Mouse (Mus musculus): ENCODE results near the gene Nolc1. TPM values are rescaled to one million over a fixed set of nuclear protein-coding genes. Genes with fewer than 3 reads are reported as not detected.

Nolc1 gene
- 56.3 and 63.9 TPM in 2 replicates for polyA plus RNA-seq (2015; fragmentation: Nextera tagmentation; extraction: Ambion mirVana)

- no peaks in the 10 kb centered on the region for H3K27me3 ChIP-seq (replicated peaks; ENCODE audit: control insufficient read depth, insufficient read depth, low read length)
- peaks cover 16% of the 10 kb centered on the region; the same call in 1 of the 2 replicates for H3K36me3 ChIP-seq (ENCODE audit: control insufficient read depth, insufficient read depth, low read length)
- H3K4me2 ChIP-seq (ENCODE audit: low read length) = peak within 1 kb of the TSS; percentile 89
- peaks cover 17% of the 10 kb centered on the region for H3K4me1 ChIP-seq (ENCODE audit: control insufficient read depth, insufficient read depth, low read depth, low read length)
- WGBS = under 1% methylated on average over 66 of the region's 66 CpGs
- peak within 1 kb of the TSS; percentile 78 for H3K9ac ChIP-seq (ENCODE audit: low read depth, low read length)
- peak within 1 kb of the TSS; percentile 66 for H3K27ac ChIP-seq (ENCODE audit: low read depth, low read length)
- H3K9me3 ChIP-seq (ENCODE audit: control insufficient read depth, low read length) = no peaks in the 10 kb centered on the region
- ATAC-seq = peak; percentile 99
- H3K4me3 ChIP-seq (ENCODE audit: low read length) = peak within 1 kb of the TSS; percentile 89
Observed at GRCm38 (mm10) chr19:46075616-46076607, at the start of gene Nolc1. Gene Nolc1 (plus strand): TSS chr19:46075863.

GRCm38 (mm10) chr19:46026567-46026966 is 49.1 kb upstream of the Nolc1 start:
- H3K27me3 ChIP-seq (replicated peaks; ENCODE audit: control insufficient read depth, insufficient read depth, low read length) = no peaks in the 10 kb centered on the region
- H3K9me3 ChIP-seq (ENCODE audit: control insufficient read depth, low read length) = no peaks in the 10 kb centered on the region; the same call in 1 of the 2 replicates
- no peak overlapping the region for H3K4me2 ChIP-seq (ENCODE audit: low read length)
- ATAC-seq = no peak
- no peaks in the 10 kb centered on the region for H3K36me3 ChIP-seq (ENCODE audit: control insufficient read depth, insufficient read depth, low read length)
- H3K9ac ChIP-seq (ENCODE audit: low read depth, low read length) = no peak overlapping the region
- no peaks in the 10 kb centered on the region for H3K4me1 ChIP-seq (ENCODE audit: control insufficient read depth, insufficient read depth, low read depth, low read length)
- no peak overlapping the region for H3K27ac ChIP-seq (ENCODE audit: low read depth, low read length)
- 47% methylated on average over 8 of the region's 8 CpGs for WGBS
- H3K4me3 ChIP-seq (ENCODE audit: low read length) = no peak overlapping the region

GRCm38 (mm10) chr19:46028747-46029320 is 46.8 kb upstream of the Nolc1 start:
- ATAC-seq = no peak
- no peaks in the 10 kb centered on the region for H3K4me1 ChIP-seq (ENCODE audit: control insufficient read depth, insufficient read depth, low read depth, low read length)
- peaks cover 14% of the 10 kb centered on the region for H3K36me3 ChIP-seq (ENCODE audit: control insufficient read depth, insufficient read depth, low read length)
- H3K27ac ChIP-seq (ENCODE audit: low read depth, low read length) = no peak overlapping the region
- no peak overlapping the region for H3K9ac ChIP-seq (ENCODE audit: low read depth, low read length)
- no peaks in the 10 kb centered on the region; the same call in 1 of the 2 replicates for H3K9me3 ChIP-seq (ENCODE audit: control insufficient read depth, low read length)
- WGBS = 75% methylated on average over 11 of the region's 11 CpGs
- H3K4me2 ChIP-seq (ENCODE audit: low read length) = no peak overlapping the region
- H3K4me3 ChIP-seq (ENCODE audit: low read length) = no peak overlapping the region
- no peaks in the 10 kb centered on the region for H3K27me3 ChIP-seq (replicated peaks; ENCODE audit: control insufficient read depth, insufficient read depth, low read length)

GRCm38 (mm10) chr19:46029652-46030051 is 46.0 kb upstream of the Nolc1 start:
- Histone ChIP-seq H3K4me1 (ENCODE audit: control insufficient read depth, insufficient read depth, low read depth, low read length) (no peaks in the 10 kb centered on the region), H3K27ac (ENCODE audit: low read depth, low read length) (no peak overlapping the region), H3K4me3 (ENCODE audit: low read length) (no peak overlapping the region), H3K9ac (ENCODE audit: low read depth, low read length) (no peak overlapping the region), H3K4me2 (ENCODE audit: low read length) (no peak overlapping the region), H3K27me3 (replicated peaks; ENCODE audit: control insufficient read depth, insufficient read depth, low read length) (no peaks in the 10 kb centered on the region), H3K36me3 (ENCODE audit: control insufficient read depth, insufficient read depth, low read length) (peaks cover 22% of the 10 kb centered on the region), H3K9me3 (ENCODE audit: control insufficient read depth, low read length) (no peaks in the 10 kb centered on the region; the same call in 1 of the 2 replicates)
- ATAC-seq = no peak
- 96% methylated on average over 1 of the region's 1 CpGs for WGBS

- H3K4me1 ChIP-seq (ENCODE audit: control insufficient read depth, insufficient read depth, low read depth, low read length) = no peaks in the 10 kb centered on the region
- H3K36me3 ChIP-seq (ENCODE audit: control insufficient read depth, insufficient read depth, low read length) = peaks cover 30% of the 10 kb centered on the region
- H3K27me3 ChIP-seq (replicated peaks; ENCODE audit: control insufficient read depth, insufficient read depth, low read length) = no peaks in the 10 kb centered on the region
- H3K4me3 ChIP-seq (ENCODE audit: low read length) = no peak overlapping the region
- 95% methylated on average over 10 of the region's 10 CpGs for WGBS
- no peak for ATAC-seq
- no peaks in the 10 kb centered on the region; the same call in 1 of the 2 replicates for H3K9me3 ChIP-seq (ENCODE audit: control insufficient read depth, low read length)
- no peak overlapping the region for H3K9ac ChIP-seq (ENCODE audit: low read depth, low read length)
- H3K4me2 ChIP-seq (ENCODE audit: low read length) = no peak overlapping the region
- H3K27ac ChIP-seq (ENCODE audit: low read depth, low read length) = no peak overlapping the region
Observed at GRCm38 (mm10) chr19:46030196-46030983, 45.3 kb upstream of the Nolc1 start.

GRCm38 (mm10) chr19:46031689-46032432 is 43.8 kb upstream of the Nolc1 start:
- 65% methylated on average over 9 of the region's 9 CpGs for WGBS
- no peak overlapping the region for H3K4me2 ChIP-seq (ENCODE audit: low read length)
- ATAC-seq = no peak
- no peak overlapping the region for H3K9ac ChIP-seq (ENCODE audit: low read depth, low read length)
- peaks cover 38% of the 10 kb centered on the region for H3K36me3 ChIP-seq (ENCODE audit: control insufficient read depth, insufficient read depth, low read length)
- no peaks in the 10 kb centered on the region; the same call in 1 of the 2 replicates for H3K9me3 ChIP-seq (ENCODE audit: control insufficient read depth, low read length)
- peaks cover 5% of the 10 kb centered on the region for H3K4me1 ChIP-seq (ENCODE audit: control insufficient read depth, insufficient read depth, low read depth, low read length)
- no peak overlapping the region for H3K4me3 ChIP-seq (ENCODE audit: low read length)
- no peak overlapping the region for H3K27ac ChIP-seq (ENCODE audit: low read depth, low read length)
- no peaks in the 10 kb centered on the region for H3K27me3 ChIP-seq (replicated peaks; ENCODE audit: control insufficient read depth, insufficient read depth, low read length)

- H3K9me3 ChIP-seq (ENCODE audit: control insufficient read depth, low read length) = no peaks in the 10 kb centered on the region; the same call in 1 of the 2 replicates
- WGBS = 87% methylated on average over 26 of the region's 26 CpGs
- no peak overlapping the region for H3K27ac ChIP-seq (ENCODE audit: low read depth, low read length)
- H3K36me3 ChIP-seq (ENCODE audit: control insufficient read depth, insufficient read depth, low read length) = peaks cover 38% of the 10 kb centered on the region
- H3K4me3 ChIP-seq (ENCODE audit: low read length) = no peak overlapping the region
- H3K4me1 ChIP-seq (ENCODE audit: control insufficient read depth, insufficient read depth, low read depth, low read length) = peaks cover 16% of the 10 kb centered on the region
- ATAC-seq = no peak
- H3K9ac ChIP-seq (ENCODE audit: low read depth, low read length) = no peak overlapping the region
- H3K27me3 ChIP-seq (replicated peaks; ENCODE audit: control insufficient read depth, insufficient read depth, low read length) = no peaks in the 10 kb centered on the region
- no peak overlapping the region for H3K4me2 ChIP-seq (ENCODE audit: low read length)
Observed at GRCm38 (mm10) chr19:46032731-46033510, 42.7 kb upstream of the Nolc1 start.

GRCm38 (mm10) chr19:46033911-46034310 is 41.8 kb upstream of the Nolc1 start:
- H3K9ac ChIP-seq (ENCODE audit: low read depth, low read length) = no peak overlapping the region
- peaks cover 23% of the 10 kb centered on the region for H3K4me1 ChIP-seq (ENCODE audit: control insufficient read depth, insufficient read depth, low read depth, low read length)
- no peaks in the 10 kb centered on the region; the same call in 1 of the 2 replicates for H3K9me3 ChIP-seq (ENCODE audit: control insufficient read depth, low read length)
- no peaks in the 10 kb centered on the region for H3K27me3 ChIP-seq (replicated peaks; ENCODE audit: control insufficient read depth, insufficient read depth, low read length)
- H3K36me3 ChIP-seq (ENCODE audit: control insufficient read depth, insufficient read depth, low read length) = peaks cover 38% of the 10 kb centered on the region
- ATAC-seq = no peak
- 90% methylated on average over 11 of the region's 11 CpGs for WGBS
- H3K27ac ChIP-seq (ENCODE audit: low read depth, low read length) = no peak overlapping the region
- no peak overlapping the region for H3K4me3 ChIP-seq (ENCODE audit: low read length)
- no peak overlapping the region for H3K4me2 ChIP-seq (ENCODE audit: low read length)
